Mouse (Mus musculus) olfactory bulb, adult 2 months (tissue): ENCODE data around the gene Slc9a3r2.

Experiments
- CTCF ChIP-seq: fragments of 200-500 bp; IDR thresholded peaks from 2 replicates; pipeline ENCODE4 v1.5.1; 2012; ENCODE audit warnings: low read depth, mild to moderate bottlenecking, low read length, moderate library complexity; ENCODE audit not compliant: insufficient read depth
- POLR2A ChIP-seq: fragments of 200-500 bp; IDR thresholded peaks from 2 replicates; pipeline ENCODE4 v1.6.1; 2012; ENCODE audit warnings: mild to moderate bottlenecking, low read depth, low read length, moderate library complexity; ENCODE audit not compliant: insufficient read depth

- TF ChIP-seq POLR2A: no peak
- TF ChIP-seq CTCF: no peak
Observed at GRCm38 (mm10) chr17:24593992-24594890, 55.9 kb downstream of the Slc9a3r2 start.
